Mouse (Mus musculus): ENCODE measurements around the gene Olfr463.

Olfr463 gene

GRCm38 (mm10) chr11:87897287-87897686, at the start of gene Olfr463:
Gene Olfr463, minus strand, starts transcription at chr11:87897387.
- DNase-seq: no peak

- DNase-seq: no peak
Measured at GRCm38 (mm10) chr11:87935467-87935866, 38.3 kb upstream of the Olfr463 start.

- DNase-seq: no peak
Measured at GRCm38 (mm10) chr11:87933731-87934130, 36.5 kb upstream of the Olfr463 start.

DNA sequence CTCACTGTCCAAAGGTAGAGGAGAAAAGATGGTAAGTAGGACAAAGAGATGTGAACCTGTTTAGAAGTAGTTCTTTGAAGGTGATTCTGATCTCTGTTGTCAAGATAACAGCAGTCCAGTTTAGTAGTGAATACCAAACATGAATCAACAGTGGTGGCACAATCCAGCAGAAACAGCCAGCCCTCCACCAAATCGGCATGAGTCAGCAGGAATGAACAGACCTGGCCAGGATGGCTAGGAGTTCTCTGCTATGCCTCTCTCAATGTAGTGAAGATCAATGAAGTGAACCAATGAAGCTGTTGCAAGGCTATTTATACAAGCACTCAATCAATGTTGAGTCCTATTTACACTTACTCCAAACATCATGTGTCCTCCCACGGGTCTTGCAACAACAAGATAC, 33.2 kb upstream of the Olfr463 start:
- no peak for DNase-seq

DNA sequence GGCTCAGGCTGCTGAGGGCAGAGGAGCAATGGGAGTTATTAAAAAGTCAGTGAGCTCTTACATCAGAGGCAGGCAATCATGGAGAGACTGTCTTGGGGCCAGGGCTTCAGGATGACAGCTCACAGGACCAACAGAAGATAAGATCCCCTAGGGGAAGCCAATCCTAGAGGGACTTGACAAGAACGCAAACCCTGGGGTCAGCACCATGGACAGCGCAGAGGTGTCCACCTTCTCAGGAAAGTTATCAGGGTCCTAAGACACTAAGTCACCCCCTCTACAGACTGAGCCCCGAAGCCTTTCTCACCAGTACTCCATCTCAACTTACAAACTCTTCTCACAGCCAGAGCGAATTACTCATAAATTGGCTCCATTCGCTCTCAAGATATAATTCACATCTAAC, 23.8 kb upstream of the Olfr463 start, which contains the start of gene Olfr464:
Gene Olfr464 (minus strand): TSS at position 2 of the 400 bp plus-strand sequence.
- peak; percentile 73 for DNase-seq

DNA sequence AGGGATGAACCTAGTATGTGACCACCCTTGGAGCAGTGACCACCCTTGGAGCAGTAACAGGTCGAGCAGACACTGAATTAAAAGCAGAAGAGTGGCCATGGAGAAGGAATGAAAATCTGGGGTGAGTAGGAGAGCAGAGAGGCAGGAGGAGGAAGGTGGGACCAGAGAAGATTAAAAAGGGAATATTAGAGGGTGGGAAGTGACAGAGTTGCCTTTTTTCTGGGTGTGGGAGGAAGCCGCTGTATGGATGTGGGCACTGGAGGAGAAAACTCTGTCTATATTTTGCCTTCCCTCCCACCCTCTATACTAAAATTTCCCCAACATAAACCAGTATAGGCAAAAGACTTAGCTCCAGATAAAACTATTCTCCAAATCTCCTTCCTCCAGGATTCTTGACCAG, 23.1 kb upstream of the Olfr463 start:
- no peak for DNase-seq

- no peak for DNase-seq
Measured at GRCm38 (mm10) chr11:87916005-87916404, 18.8 kb upstream of the Olfr463 start.

- no peak for DNase-seq
Measured at GRCm38 (mm10) chr11:87904331-87904730, 7.1 kb upstream of the Olfr463 start.

- DNase-seq: no peak
Measured at GRCm38 (mm10) chr11:87892168-87892567, 5.0 kb downstream of the Olfr463 start, which contains the start of gene Olfr462. Gene Olfr462, minus strand, starts transcription at chr11:87892268.

DNA sequence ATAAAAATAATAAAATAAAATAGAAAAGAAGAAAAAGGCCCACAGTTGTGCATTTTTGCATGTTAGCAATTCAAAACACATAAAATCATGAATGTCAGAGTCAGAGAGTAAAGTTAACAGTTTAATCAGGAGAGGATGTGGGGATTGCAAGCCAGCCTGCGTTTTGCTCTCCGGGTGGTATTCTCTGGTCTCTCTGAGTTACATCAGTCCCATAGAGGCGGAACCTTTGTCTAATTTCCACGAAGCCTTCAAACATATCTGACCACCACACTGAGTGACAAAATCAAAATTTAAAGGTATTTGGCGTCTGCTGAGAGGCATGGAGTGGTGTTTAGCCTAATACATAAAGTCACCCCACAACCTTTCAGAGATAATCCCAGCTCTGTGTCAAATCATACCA, 12.3 kb downstream of the Olfr463 start:
- no peak for DNase-seq

DNA sequence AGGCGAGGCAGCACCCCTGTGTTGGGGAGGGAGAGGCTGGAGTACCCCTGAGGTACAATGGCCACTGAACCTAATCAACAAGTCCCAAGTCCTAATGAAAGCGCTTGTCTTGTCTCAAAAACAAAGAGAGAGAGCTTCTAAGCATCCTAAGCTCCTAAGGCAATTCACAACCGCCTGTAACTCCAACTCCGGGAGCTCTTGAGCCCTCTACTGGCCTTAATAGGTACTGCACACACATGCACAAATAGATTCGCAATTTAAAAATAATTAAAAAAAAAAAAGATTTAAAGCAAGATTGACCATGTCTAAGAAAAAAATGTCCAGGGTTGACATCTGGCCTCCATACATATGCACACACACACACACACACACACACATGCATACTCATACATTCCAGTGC, 13.7 kb downstream of the Olfr463 start:
- no peak for DNase-seq

- no peak for DNase-seq
Measured at GRCm38 (mm10) chr11:87881714-87882113, 15.5 kb downstream of the Olfr463 start.

GRCm38 (mm10) chr11:87879826-87880225, 17.4 kb downstream of the Olfr463 start:
- DNase-seq: no peak

GRCm38 (mm10) chr11:87875436-87875835, 21.8 kb downstream of the Olfr463 start, which contains the start of gene Epx:
Gene Epx, minus strand, starts transcription at chr11:87875536.
- no peak for DNase-seq

- no peak for DNase-seq
Measured at GRCm38 (mm10) chr11:87871766-87872165, 25.4 kb downstream of the Olfr463 start.

GRCm38 (mm10) chr11:87870096-87870495, 27.1 kb downstream of the Olfr463 start:
- DNase-seq: no peak

DNA sequence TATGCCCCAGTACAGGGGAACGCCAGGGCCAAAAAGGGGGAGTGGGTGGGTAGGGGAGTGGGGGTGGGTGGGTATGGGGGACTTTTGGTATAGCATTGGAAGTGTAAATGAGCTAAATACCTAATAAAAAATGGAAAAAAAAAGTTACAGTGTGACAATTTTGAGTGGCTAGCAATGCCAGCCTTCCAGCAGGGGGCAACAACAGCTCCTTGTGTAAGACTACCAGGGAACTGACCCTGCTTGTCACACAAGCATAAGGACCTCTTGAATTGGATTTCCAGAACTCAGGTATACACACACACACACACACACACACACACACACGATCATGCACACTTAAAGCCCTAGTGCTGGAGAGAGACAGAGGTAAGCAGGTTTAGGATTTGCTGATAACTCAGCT, 30.3 kb downstream of the Olfr463 start:
- peak; percentile 74 for DNase-seq

- no peak for DNase-seq
Measured at GRCm38 (mm10) chr11:87862805-87863204, 34.4 kb downstream of the Olfr463 start.

DNA sequence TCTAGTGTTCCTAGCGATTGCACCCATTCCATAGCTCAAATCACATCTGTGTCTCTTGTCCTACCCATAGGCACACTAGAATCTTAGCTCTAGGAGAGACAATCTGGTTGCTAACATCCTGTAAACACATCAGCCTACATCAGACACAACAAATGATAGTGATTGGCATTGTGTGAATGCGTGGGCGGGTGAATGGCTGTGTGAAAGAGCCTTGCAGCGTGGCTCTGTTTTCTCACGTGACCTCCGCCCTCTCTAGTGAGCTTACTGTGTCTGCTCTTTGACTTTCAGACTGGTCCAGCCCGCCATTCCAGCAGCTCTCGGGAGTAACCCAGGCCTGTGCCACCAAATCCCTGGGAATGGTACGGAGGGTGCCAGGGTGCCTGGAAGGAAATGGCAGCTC, 36.8 kb downstream of the Olfr463 start:
- no peak for DNase-seq

DNA sequence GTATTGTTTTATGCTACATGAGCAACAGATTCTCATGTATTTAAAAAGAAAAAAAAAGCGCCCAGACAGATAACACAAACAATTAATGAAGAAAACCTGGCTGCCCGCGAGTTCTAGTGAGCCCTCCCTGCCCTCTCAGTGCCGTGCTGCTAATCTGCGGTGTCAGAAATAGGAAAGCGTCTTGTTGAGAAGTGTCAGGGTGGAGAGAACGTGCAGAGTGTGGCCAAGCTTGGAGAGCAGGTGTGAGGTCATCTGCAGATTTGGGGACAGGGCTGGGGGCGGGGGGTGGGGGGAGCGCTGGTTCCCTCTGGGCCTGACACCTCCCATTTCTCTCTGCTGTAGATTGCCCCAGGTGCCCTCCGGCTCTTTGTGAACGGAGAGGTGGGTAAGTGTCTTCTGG, 37.9 kb downstream of the Olfr463 start:
- no peak for DNase-seq

DNA sequence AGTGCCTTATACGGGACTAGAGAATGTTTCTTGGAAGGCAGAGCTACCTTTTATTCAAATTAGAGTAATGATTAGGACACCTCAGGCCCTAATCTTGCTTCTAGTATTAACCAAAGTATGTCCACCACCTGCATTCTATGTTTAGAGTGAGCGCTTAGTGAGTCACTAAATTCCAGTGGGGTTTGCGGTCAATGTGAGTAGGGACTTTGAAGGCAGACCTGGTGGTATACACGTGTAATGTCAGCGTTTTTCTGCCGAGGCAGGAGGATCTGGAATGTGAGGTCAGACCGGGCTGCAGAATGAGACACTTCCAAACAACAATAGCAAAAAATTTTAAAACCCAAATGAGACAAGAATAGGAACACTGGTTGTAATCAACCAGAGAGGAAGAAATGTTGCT, 42.6 kb downstream of the Olfr463 start:
- DNase-seq: no peak

- peak; percentile 23 for DNase-seq
Measured at GRCm38 (mm10) chr11:87853597-87853954, 43.6 kb downstream of the Olfr463 start.

GRCm38 (mm10) chr11:87852690-87853596, 44.2 kb downstream of the Olfr463 start, which contains the start of gene Mks1:
Gene Mks1, plus strand, starts transcription at chr11:87853215.
- DNase-seq: peak; percentile 96

- DNase-seq: no peak
Measured at GRCm38 (mm10) chr11:87847884-87848283, 49.3 kb downstream of the Olfr463 start.
